Mouse (Mus musculus) liver, postnatal 0 days (tissue): ENCODE results near the gene Atxn10.

ENCODE experiments used
- CTCF ChIP-seq: sonication (generic); IDR thresholded peaks from 2 replicates; pipeline ENCODE4 v1.5.1; 2016; ENCODE audit warnings: antibody characterized with exemption, low read depth
- EP300 ChIP-seq: IDR thresholded peaks from 2 replicates; pipeline ENCODE4 v1.6.1; 2016; ENCODE audit warnings: antibody characterized with exemption, low read depth, mild to moderate bottlenecking

DNA sequence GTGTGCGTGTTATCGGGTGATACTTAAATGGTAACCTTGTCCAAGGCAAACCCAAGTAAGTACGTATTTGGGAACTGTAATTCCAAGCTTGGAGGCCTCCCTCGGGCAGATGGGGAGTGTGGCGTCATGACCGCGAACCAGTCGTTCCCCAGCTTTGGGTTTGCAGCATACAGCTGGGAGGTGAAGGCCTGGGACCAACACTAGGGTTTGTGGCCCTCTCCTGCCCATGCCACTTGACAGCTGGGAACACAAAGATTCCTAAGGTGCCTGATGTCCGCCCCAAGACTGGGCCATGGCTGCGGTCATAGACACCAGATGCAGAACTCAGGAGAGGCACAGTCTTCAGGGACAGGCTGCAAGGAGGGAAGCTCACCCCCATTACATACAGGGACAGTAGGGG, 164.2 kb downstream of the Atxn10 start:
- no peak for TF ChIP-seq CTCF
- no peak for TF ChIP-seq EP300
